Mouse (Mus musculus): ENCODE data around the gene Ppp1r18. TPM values are rescaled to one million over a fixed set of nuclear protein-coding genes. Genes with fewer than 3 reads are reported as not detected.

Ppp1r18 gene
- 53.9 and 61.5 TPM in 2 replicates for polyA plus RNA-seq (2012; rRNA removed)

DNA sequence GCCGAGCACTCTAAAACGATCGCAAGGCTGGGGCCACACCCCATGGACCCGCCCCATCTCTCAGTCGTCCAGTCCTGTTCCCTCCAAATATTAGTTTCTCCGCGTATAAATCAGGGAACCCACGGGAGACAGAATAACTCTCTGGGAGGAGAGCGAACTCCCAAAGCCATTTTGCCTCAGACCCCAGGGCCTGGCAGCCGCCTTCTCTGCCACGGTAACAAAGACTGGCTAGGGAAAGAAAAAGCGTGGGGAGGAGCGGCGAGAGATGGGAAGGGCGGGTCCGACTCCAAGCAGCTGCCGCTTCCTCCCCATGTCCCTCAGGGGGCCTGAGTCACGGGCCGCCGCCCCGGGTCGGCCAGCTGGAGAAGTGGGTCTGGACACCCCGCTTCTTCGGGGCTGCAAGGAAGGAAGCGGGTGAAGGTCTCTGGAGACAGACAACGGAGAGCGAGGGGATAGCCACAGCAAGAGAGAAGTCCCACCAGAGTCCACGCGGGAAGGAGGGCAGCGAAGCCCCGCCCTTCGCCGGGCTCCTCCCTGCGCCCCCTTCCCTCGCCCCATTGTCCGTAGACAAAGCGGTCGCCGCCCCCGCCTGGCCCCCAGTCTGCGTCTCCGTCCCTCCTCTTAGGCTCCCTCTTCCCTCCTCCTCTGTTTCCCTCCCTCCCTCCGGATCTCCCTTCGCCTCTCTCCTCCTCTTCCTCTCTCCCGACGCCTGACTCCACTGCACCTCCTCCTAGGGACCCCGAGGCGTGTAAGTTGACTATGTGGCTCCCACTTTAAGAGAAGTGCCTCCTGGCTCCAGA is at the start of gene Ppp1r18:
Gene Ppp1r18 (plus strand): TSS at position 113 of the 800 bp plus-strand sequence.
- no peak for TF ChIP-seq CTCF (IDR thresholded peaks at IDR 0.05; ENCODE audit: insufficient read depth, low read length)
- TF ChIP-seq POLR2A (IDR thresholded peaks at IDR 0.05; ENCODE audit: borderline replicate concordance, extremely low read depth, low read depth, low read length), result peak; percentile 67; the same call in 1 of the 2 replicates
- peaks cover 3% of the 10 kb centered on the region; the same call in 1 of the 2 replicates for H3K4me1 ChIP-seq (ENCODE audit: control insufficient read depth, insufficient read depth, low read length)
- DNase-seq, result peak; percentile 64
- peak within 1 kb of the TSS; percentile 93 for H3K4me3 ChIP-seq (replicated peaks; ENCODE audit: extremely low read depth, low read depth, low read length)
- 2% methylated on average over 46 of the region's 48 CpGs for WGBS

DNA sequence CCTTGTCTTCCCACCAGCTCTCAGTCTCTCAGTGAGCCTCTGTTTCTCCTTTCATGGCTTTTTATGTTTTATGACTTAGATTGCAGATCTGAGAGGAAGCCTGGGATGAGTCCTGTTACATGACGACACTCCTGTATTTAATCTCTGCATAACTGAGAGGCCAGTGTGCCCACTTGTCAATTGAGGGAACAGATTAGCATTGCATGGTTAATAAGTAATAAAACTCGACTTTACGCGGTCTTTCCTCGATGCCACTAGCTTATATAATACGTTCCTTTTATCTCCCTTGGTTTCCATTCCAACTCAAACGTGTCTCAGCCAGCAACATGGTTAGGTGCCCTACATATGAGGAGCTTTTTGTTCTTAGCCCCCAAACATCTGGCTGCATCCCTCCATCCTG is 49.6 kb upstream of the Ppp1r18 start:
- Histone ChIP-seq H3K4me1 (ENCODE audit: control insufficient read depth, insufficient read depth, low read length) (peaks cover 41% of the 10 kb centered on the region), H3K4me3 (replicated peaks; ENCODE audit: extremely low read depth, low read depth, low read length) (no peak overlapping the region)
- DNase-seq, result no peak
- 65% methylated on average over 7 of the region's 7 CpGs for WGBS
- no peak for TF ChIP-seq CTCF (IDR thresholded peaks at IDR 0.05; ENCODE audit: insufficient read depth, low read length)
- TF ChIP-seq POLR2A (IDR thresholded peaks at IDR 0.05; ENCODE audit: borderline replicate concordance, extremely low read depth, low read depth, low read length), result no peak

DNA sequence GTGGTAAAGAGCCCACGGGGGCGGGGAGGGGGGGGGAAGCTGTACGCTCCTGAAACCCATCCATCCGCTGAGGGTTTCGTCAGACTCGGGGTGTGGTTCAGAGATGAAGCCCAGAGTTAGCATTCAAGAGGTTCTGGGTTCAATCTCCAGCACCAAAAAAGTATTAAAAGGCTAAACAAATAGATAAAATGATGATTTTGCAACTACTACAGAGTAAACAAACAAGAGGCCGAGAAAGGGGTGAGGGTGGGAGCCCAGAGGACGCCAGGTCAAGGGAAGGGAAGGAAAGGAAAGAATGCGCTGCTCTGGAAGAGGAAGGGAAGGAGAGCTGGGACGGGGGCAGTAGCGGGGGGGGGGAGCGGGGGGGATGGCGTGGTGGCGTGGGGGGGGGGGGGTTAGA is 48.7 kb upstream of the Ppp1r18 start:
- TF ChIP-seq CTCF (IDR thresholded peaks at IDR 0.05; ENCODE audit: insufficient read depth, low read length) (no peak), POLR2A (IDR thresholded peaks at IDR 0.05; ENCODE audit: borderline replicate concordance, extremely low read depth, low read depth, low read length) (no peak)
- 51% methylated on average over 14 of the region's 14 CpGs for WGBS
- DNase-seq, result no peak
- Histone ChIP-seq H3K4me3 (replicated peaks; ENCODE audit: extremely low read depth, low read depth, low read length) (no peak overlapping the region), H3K4me1 (ENCODE audit: control insufficient read depth, insufficient read depth, low read length) (peaks cover 32% of the 10 kb centered on the region)

GRCm38 (mm10) chr17:35817226-35817625 is 48.2 kb upstream of the Ppp1r18 start:
- Histone ChIP-seq H3K4me1 (ENCODE audit: control insufficient read depth, insufficient read depth, low read length) (peaks cover 27% of the 10 kb centered on the region), H3K4me3 (replicated peaks; ENCODE audit: extremely low read depth, low read depth, low read length) (no peak overlapping the region)
- no peak for DNase-seq
- WGBS, result 66% methylated on average over 10 of the region's 10 CpGs
- no peak for TF ChIP-seq POLR2A (IDR thresholded peaks at IDR 0.05; ENCODE audit: borderline replicate concordance, extremely low read depth, low read depth, low read length)
- no peak for TF ChIP-seq CTCF (IDR thresholded peaks at IDR 0.05; ENCODE audit: insufficient read depth, low read length)

GRCm38 (mm10) chr17:35820111-35820510 is 45.3 kb upstream of the Ppp1r18 start:
- peaks cover 7% of the 10 kb centered on the region; the same call in 1 of the 2 replicates for H3K4me1 ChIP-seq (ENCODE audit: control insufficient read depth, insufficient read depth, low read length)
- TF ChIP-seq POLR2A (IDR thresholded peaks at IDR 0.05; ENCODE audit: borderline replicate concordance, extremely low read depth, low read depth, low read length), result no peak
- no peak for TF ChIP-seq CTCF (IDR thresholded peaks at IDR 0.05; ENCODE audit: insufficient read depth, low read length)
- DNase-seq, result no peak
- no peak overlapping the region for H3K4me3 ChIP-seq (replicated peaks; ENCODE audit: extremely low read depth, low read depth, low read length)
- 91% methylated on average over 5 of the region's 5 CpGs for WGBS

DNA sequence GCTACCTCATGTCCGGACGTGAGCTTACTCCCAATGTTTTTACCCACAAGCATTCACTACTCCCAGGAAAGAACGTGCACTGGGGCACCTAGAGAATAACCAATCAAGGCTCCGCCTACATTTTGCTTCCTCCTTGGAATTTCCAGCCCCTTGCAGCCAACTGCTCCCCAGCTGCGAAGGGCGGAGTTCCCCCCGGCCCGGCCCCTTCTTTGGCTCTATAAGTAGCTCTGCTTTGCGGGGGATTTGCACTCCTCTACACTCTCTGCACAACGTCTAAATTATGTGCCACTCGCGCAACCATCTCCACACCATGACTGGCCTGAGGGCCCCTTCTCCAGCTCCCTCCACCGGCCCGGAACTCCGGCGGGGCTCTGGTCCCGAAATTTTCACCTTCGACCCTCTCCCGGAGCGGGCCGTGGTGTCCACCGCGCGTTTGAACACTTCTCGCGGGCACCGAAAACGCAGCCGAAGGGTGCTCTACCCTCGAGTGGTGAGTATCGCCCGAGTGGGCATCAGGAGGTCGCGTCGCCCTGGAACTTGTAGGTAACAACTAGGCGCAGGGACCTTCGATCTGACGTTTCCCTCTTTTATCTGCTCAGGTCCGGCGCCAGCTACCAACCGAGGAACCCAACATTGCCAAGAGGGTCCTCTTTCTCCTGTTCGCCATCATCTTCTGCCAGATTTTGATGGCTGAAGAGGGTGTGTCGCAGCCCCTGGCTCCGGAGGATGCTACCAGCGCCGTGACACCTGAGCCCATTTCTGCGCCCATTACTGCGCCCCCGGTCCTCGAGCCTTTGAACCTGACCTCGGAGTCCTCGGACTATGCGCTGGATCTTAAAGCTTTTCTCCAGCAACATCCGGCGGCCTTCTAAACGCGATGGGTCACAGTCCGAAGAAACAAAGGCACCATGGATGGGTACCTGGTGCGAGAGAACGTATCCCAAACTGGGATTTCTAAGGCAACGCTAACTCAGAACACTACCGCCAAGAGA is 43.7 kb upstream of the Ppp1r18 start, which contains the start of gene Ier3:
Gene Ier3 (plus strand): TSS at position 246 of the 992 bp plus-strand sequence.
- no peak for TF ChIP-seq CTCF (IDR thresholded peaks at IDR 0.05; ENCODE audit: insufficient read depth, low read length)
- peak; percentile 97 for TF ChIP-seq POLR2A (IDR thresholded peaks at IDR 0.05; ENCODE audit: borderline replicate concordance, extremely low read depth, low read depth, low read length)
- DNase-seq, result peak; percentile 93
- Histone ChIP-seq H3K4me3 (replicated peaks; ENCODE audit: extremely low read depth, low read depth, low read length) (peak within 1 kb of the TSS; percentile 91), H3K4me1 (ENCODE audit: control insufficient read depth, insufficient read depth, low read length) (0 out of 2 replicates have a peak, but pooled peaks cover 2% of the 10 kb centered on the region)
- whole genome bisulfite sequencing, result under 1% methylated on average over 62 of the region's 62 CpGs

GRCm38 (mm10) chr17:35822564-35822963 is 42.8 kb upstream of the Ppp1r18 start:
- peak overlapping the region; percentile 91 for H3K4me3 ChIP-seq (replicated peaks; ENCODE audit: extremely low read depth, low read depth, low read length)
- no peak for TF ChIP-seq CTCF (IDR thresholded peaks at IDR 0.05; ENCODE audit: insufficient read depth, low read length)
- no peak for TF ChIP-seq POLR2A (IDR thresholded peaks at IDR 0.05; ENCODE audit: borderline replicate concordance, extremely low read depth, low read depth, low read length)
- H3K4me1 ChIP-seq (ENCODE audit: control insufficient read depth, insufficient read depth, low read length), result 0 out of 2 replicates have a peak, but pooled peaks cover 2% of the 10 kb centered on the region
- no peak for DNase-seq
- 2% methylated on average over 11 of the region's 11 CpGs for WGBS

DNA sequence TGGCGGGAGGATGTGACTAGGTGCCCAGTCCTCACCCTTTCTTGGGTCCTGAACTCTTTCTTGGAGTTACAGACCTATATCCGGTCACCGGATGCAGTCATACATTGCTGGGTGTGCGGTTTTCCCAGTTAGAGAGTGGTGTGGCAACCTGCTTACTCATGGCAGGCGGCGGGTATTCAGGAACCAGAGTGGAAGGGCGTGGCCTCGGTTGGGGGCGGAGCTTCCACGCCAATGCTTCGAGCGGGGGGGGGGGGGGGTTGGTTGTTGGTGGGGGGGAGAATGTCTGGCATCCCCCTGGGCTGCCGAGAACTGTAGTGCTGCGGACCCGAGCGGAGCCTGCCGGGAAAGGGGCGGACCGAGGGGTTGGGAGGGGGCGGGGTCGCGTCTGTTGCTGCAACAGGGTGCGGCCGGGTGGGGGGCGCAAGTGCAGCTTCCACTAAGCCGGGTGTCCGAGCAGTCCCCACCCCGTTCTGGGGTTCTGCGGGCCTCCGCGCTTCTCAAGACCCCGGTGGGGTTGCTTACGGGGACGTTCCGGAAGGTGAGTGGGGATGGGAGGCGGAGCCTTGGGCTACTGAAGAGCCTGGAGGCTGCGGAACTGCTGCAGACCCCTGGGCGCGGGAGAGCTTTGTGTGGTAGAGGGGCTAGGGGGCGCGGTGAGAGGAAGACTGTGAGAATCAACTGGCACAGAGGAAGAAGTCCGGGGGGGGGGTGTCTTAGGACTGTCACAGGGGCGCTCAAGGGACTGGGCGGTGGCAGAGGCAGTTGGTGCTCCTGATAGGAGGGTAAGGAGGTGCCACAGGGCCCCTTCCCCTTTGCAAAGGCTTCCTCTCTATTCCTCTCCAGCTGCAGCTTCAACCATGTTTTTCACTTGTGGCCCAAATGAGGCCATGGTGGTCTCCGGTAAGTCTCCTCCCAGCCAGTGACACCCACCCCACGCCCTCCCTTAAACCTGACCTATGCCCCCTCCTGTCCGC is 42.1 kb upstream of the Ppp1r18 start, which contains the start of gene Flot1:
Gene Flot1 (plus strand): TSS at position 267 of the 974 bp plus-strand sequence.
- TF ChIP-seq POLR2A (IDR thresholded peaks at IDR 0.05; ENCODE audit: borderline replicate concordance, extremely low read depth, low read depth, low read length) (peak; percentile 72), CTCF (IDR thresholded peaks at IDR 0.05; ENCODE audit: insufficient read depth, low read length) (no peak)
- 2% methylated on average over 47 of the region's 47 CpGs for WGBS
- Histone ChIP-seq H3K4me3 (replicated peaks; ENCODE audit: extremely low read depth, low read depth, low read length) (peak within 1 kb of the TSS; percentile 91), H3K4me1 (ENCODE audit: control insufficient read depth, insufficient read depth, low read length) (0 out of 2 replicates have a peak, but pooled peaks cover 2% of the 10 kb centered on the region)
- DNase-seq, result peak; percentile 87

Data from lung, adult 2 months (tissue).